Mouse (Mus musculus) embryonic facial prominence, embryonic 11.5 days (tissue): ENCODE measurements around the gene Gm7849. TPM values are rescaled to one million over a fixed set of nuclear protein-coding genes. Genes with fewer than 3 reads are reported as not detected.
"Not testable (repeated sequence)": the region's sequence is repeated elsewhere in the genome, so short reads cannot be mapped to it uniquely, and the experiment has no call there.

Experiments used
- ATAC-seq: fragments of 200-750 bp; cut with Nextera tagmentation; replicated peaks from 2 replicates; pipeline ENCODE4 v1.8.0; 2017; ENCODE audit warnings: low read depth; ENCODE audit not compliant: insufficient number of reproducible peaks, low FRiP score, low TSS enrichment
- DNase-seq: peaks from one replicate; pipeline ENCODE4 v3.0.0-alpha.2; 2015; ENCODE audit warnings: low spot score
- H3K27ac ChIP-seq: fragments of 300-500 bp; sonication (generic); replicated peaks from 2 replicates; pipeline ENCODE4 v1.5.1; 2014; ENCODE audit warnings: mild to moderate bottlenecking, low read depth, low read length, control low read depth
- H3K27me3 ChIP-seq: fragments of 300-500 bp; sonication (generic); 2 replicates; pipeline ENCODE4 v1.6.1; 2014; ENCODE audit warnings: mild to moderate bottlenecking, low read length, moderate library complexity, mixed read lengths; ENCODE audit not compliant: control insufficient read depth, insufficient read depth
- H3K36me3 ChIP-seq: fragments of 300-500 bp; sonication (generic); replicated peaks from 2 replicates; pipeline ENCODE4 v1.6.1; 2014; ENCODE audit warnings: low read depth, mild to moderate bottlenecking, low read length, moderate library complexity, mixed read lengths; ENCODE audit not compliant: control insufficient read depth, insufficient read depth
- H3K4me1 ChIP-seq: fragments of 300-500 bp; sonication (generic); 2 replicates; pipeline ENCODE4 v1.6.1; 2014; ENCODE audit warnings: low read length, mixed read lengths; ENCODE audit not compliant: control insufficient read depth, insufficient read depth
- H3K4me2 ChIP-seq: fragments of 300-500 bp; sonication (generic); 2 replicates; pipeline ENCODE4 v1.6.1; 2014; ENCODE audit warnings: low read depth, mild to moderate bottlenecking, control low read depth, low read length, moderate library complexity
- H3K4me3 ChIP-seq: fragments of 300-500 bp; sonication (generic); 2 replicates; pipeline ENCODE4 v1.5.1; 2014; ENCODE audit warnings: low read depth, low read length, control low read depth
- H3K9ac ChIP-seq: fragments of 300-500 bp; sonication (generic); replicated peaks from 2 replicates; pipeline ENCODE4 v1.6.1; 2014; ENCODE audit warnings: mild to moderate bottlenecking, control low read depth, low read length
- H3K9me3 ChIP-seq: fragments of 300-500 bp; sonication (generic); replicated peaks from 2 replicates; pipeline ENCODE4 v1.6.1; 2016; ENCODE audit warnings: mild to moderate bottlenecking, low read length, inconsistent platforms, mixed read lengths; ENCODE audit not compliant: control insufficient read depth
- WGBS: fragments of 180-500 bp; shearing (Covaris S2); extraction: QIAGEN DNeasy Blood & Tissue Kit; methylation state at CpG from one replicate; pipeline ENCODE4 v1.1.7; 2014; 5-methylcytosine and 5-hydroxymethylcytosine counted together
- polyA plus RNA-seq: library from polyadenylated mRNA; unstranded; fragments of >200 nt; fragmentation: Nextera tagmentation; extraction: Ambion mirVana; gene quantifications from 2 replicates; pipeline ENCODE4 v1.2.1, GENCODE M21; 2014

Gm7849 gene
- polyA plus RNA-seq: not detected in 2 replicates

- not testable (repeated sequence) for ATAC-seq, H3K27ac ChIP-seq, H3K36me3 ChIP-seq, H3K4me1 ChIP-seq, H3K4me2 ChIP-seq, H3K9ac ChIP-seq, DNase-seq, H3K9me3 ChIP-seq, H3K27me3 ChIP-seq, H3K4me3 ChIP-seq
- no CpG with 5 or more reads among the region's 1 CpGs for WGBS
Observed at GRCm38 (mm10) chr8:21456460-21456859, at the start of gene Gm7849. Gene Gm7849 (minus strand): TSS chr8:21456560.

GRCm38 (mm10) chr8:21427111-21427510 lies 29.2 kb downstream of the Gm7849 start, which contains the start of gene Defa36:
Gene Defa36 (plus strand): TSS chr8:21427411.
- not testable (repeated sequence) for H3K9me3 ChIP-seq, H3K27ac ChIP-seq, ATAC-seq, H3K9ac ChIP-seq, H3K27me3 ChIP-seq, H3K4me2 ChIP-seq, H3K36me3 ChIP-seq, H3K4me3 ChIP-seq, H3K4me1 ChIP-seq, DNase-seq
- no CpG with 5 or more reads among the region's 1 CpGs for WGBS

Other genes with a start within 250 kb of the Gm7849 start
- gene Gm15292, start 206.8 kb downstream of the Gm7849 start, polyA plus RNA-seq: not detected in 2 replicates
- not detected in 2 replicates for gene Defa27, start 141.0 kb downstream of the Gm7849 start, polyA plus RNA-seq
- gene Defa29, start 129.5 kb downstream of the Gm7849 start, polyA plus RNA-seq: not detected in 2 replicates
- not detected in 2 replicates for gene Defa2, start 78.0 kb downstream of the Gm7849 start, polyA plus RNA-seq
- gene Defa33, start 64.7 kb downstream of the Gm7849 start, polyA plus RNA-seq: not detected in 2 replicates
- gene Defa36, start 29.1 kb downstream of the Gm7849 start, polyA plus RNA-seq: not detected in 2 replicates
- gene Defa20, start 52.7 kb upstream of the Gm7849 start, polyA plus RNA-seq: not detected in 2 replicates
- not detected in 2 replicates for gene Defa32, start 72.5 kb upstream of the Gm7849 start, polyA plus RNA-seq
- gene Defa37, start 108.8 kb upstream of the Gm7849 start, polyA plus RNA-seq: not detected in 2 replicates
- gene Defa28, start 126.4 kb upstream of the Gm7849 start, polyA plus RNA-seq: not detected in 2 replicates
- not detected in 2 replicates for gene Gm7861, start 137.9 kb upstream of the Gm7849 start, polyA plus RNA-seq
- gene Defa26, start 161.6 kb upstream of the Gm7849 start, polyA plus RNA-seq: not detected in 2 replicates
- not detected in 2 replicates for gene Defa17, start 199.2 kb upstream of the Gm7849 start, polyA plus RNA-seq
- not detected in 2 replicates for gene Defa34, start 209.2 kb upstream of the Gm7849 start, polyA plus RNA-seq
- not detected in 2 replicates for gene AY761184, start 247.1 kb upstream of the Gm7849 start, polyA plus RNA-seq